Mouse (Mus musculus) 3134 (cell line): Measurements from ENCODE around the gene Ccdc169.
A peak's percentile ranks its signal among the peaks of the same experiment; 100 is the strongest.
"Not testable (repeated sequence)": the region's sequence is repeated elsewhere in the genome, so short reads cannot be mapped to it uniquely, and the experiment has no call there.

Experiments
- DNase-seq: peaks from one replicate; pipeline ENCODE4 v3.0.0-alpha.2; 2011; ENCODE audit warnings: low spot score; ENCODE audit not compliant: insufficient read length; ENCODE audit errors: extremely low read depth

Gene Ccdc169

DNA sequence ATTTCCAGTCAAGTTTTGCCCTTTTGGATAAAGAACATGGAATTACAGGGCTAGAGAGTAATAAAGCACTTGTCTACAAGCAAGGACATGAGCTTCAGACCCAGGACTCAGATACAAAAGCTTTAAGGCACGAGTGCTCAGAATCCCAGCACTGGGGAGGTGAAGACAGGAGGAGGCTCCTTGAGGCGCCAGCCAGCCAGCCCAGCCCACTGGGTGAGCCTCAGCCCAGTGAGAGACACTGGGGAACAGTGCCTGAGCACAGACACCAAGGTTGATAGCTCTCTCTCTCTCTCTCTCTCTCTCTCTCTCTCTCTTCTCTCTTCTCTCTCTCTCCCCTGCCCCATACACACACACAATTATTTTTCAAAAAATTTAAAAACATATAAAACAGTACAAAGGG lies 56.2 kb downstream of the Ccdc169 start:
- no peak for DNase-seq

DNA sequence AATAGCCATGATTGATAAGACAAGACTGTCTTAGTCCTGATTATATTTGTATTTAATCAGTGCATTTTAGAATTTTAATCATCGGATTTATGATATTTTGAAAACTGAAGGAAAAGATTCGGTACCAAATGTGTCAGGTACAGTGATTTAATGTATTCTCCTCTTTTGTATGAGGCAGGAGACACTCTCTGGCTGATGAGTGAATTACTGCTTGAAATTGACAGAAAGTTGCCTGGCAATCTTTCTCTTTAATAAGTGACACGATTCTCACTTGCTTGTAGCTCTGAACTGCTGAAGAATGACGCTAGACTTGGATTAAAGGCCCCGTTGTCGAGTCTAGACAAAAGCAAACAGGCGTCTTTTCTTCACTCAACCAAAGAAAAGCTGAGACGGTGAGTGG lies 57.7 kb downstream of the Ccdc169 start:
- DNase-seq = no peak

DNA sequence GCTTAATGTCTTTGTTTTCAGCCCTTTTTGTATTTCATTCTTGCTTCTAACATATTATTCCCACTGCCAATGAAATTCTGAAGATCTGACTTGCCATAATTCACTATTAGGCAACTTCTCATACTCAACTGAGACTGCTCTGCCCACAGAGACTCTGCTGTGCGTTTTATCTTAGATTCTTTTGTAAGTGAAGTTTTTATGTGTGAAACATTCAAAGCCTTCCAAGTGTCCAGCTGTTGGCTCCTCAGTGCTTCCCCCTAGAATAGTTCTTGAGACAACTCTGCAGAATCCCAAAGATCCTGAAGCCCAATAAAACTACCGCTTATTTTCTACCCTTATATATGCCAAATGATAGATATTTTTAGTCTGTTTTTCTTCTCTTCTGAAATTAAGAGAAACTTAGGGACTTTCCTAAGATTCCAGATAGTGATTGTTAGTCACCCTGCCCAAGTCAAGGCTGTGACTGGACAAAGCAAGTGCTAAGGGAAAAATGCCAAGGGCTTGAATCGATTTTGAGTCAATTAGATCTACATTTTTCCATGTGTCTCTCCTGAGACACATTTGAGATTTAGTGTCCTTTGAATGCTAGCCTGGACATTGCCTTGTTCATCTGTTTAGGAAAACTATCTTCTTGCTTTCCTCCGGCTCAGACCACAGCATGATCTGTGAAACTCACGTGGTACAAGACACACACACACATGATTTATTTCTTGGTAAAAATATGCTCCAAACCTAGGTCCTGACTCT lies 58.6 kb downstream of the Ccdc169 start:
- no peak for DNase-seq

DNA sequence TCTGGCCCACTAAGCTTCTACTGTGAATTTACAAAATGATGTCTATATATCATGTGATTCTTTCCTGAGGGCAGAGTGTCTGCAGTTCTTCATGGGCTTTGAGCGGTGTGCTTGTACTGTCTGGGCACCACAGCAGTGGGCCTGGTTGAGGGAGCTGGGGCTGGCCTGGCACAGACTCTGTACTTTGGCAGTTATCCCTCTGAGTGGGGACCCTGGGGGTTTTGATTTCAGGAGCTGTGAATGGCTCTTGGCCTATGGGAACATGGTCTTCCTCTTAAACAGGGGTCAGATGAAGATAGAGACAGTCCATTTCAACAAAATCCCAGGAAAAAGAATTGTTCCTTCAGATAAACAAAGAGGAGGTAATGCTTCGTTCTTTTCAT lies 59.2 kb downstream of the Ccdc169 start:
- no peak for DNase-seq

DNA sequence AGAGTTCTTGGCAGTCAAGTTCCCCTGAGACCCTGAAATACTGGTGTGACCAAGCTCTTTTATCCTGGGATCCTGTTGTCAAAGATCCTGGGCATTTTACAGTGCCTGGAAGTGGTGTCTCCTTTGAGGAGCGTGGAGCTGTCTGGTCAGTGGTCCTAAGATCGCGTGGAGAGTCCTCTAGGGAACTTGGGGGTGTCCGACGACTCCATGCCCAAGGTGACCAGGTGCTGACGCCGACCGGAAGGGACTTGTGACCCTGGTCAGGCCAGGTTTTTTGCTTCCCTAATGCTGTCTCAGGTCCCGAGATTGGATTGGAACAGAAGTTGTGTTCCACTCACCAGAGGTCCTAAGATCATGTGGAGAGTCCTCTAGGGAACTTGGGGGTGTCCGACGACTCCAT lies 66.5 kb downstream of the Ccdc169 start:
- DNase-seq = not testable (repeated sequence)

DNA sequence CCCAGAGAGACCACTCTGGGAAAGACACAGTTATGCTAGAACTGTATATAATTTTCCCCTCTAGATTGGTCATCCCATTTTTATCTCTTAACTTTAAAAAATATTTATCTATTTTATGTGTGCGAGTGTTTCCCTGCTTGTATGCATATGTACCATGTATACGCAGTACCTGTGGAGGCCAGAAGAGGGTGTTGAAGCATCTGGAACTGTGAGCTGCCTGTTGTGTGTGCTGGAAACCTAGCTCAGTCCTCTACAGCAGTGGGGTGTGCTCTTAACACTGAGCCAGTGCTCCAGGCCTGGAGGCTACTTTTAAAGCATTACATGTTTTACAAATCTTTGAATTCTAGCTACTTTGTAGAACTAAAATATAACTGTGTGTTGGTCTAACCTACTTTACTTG lies 69.3 kb downstream of the Ccdc169 start:
- no peak for DNase-seq

DNA sequence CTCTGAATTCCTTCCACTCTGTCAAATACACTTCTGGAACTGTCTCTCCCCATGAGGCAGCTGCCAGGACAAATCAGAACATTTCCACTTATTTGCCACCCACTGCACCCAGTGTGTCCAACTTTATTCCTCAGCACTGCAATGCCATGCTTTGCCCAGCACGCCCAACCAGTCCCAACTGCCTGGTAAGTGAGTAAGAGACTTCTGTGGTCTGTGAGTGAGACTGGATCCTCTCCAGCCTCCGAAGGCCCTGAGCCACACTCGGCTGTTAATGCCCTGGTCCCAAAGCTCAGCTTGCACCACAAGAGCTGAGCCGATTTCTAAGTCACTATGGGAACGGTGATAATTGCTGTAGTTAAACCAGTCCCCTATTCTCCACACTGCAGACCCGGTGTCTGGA lies 70.5 kb downstream of the Ccdc169 start:
- peak; percentile 64 for DNase-seq

DNA sequence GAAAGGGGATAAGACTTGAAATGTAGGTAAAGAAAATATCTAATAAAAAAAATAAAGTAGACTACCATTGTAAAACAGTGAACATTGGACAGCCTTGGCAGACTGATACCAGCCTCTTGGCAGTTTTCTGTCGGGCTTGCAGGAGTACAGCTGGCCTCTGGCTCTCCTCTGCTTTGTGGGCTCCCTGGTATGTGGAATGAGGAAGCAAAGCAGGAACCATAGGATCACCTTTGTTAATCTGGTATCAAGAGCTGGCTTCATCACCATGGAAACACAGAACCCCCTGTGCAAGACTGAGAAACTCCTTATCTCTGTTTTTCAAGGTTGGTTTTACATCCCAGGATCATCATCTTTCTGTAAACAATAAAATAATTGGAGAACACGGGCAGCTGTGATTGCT lies 75.1 kb downstream of the Ccdc169 start:
- DNase-seq = no peak

DNA sequence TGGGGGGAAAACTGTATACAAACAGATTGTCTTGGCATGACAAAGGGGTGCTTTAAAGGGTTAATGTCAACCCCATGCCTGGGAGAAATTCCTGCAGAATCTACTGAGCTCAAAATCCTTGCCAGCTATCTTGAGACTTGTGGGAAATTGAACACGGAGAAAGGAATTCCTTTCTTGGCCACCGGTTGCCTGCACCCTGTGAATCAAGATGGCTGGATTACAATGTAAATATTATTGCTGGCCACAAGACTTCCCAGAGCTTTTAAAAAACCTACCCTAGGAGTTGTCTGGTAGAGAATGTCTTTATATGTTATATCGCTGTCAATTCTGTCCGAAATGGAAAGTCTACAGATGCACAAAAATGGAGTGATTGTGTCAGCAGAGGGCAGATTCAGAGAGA lies 76.6 kb downstream of the Ccdc169 start:
- DNase-seq = peak; percentile 45

DNA sequence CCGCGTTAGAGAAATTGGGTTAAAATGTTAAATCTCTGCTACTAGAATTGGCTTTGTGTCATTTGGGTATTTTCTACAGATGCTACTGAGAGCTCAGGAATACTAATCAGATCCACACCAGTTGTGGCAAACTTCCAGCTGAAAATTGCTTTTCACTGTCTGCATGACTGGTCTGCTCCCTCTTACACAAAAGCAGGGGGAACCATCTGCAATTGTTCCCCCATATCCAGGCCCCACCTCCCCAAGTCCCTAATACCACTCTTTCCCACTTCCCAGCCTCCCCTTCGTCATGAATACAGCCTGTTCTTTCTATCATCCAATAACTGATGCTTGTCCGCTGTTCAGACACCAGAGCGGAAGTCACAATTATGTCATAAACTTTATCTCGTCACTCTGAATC lies 77.3 kb downstream of the Ccdc169 start:
- DNase-seq = no peak

DNA sequence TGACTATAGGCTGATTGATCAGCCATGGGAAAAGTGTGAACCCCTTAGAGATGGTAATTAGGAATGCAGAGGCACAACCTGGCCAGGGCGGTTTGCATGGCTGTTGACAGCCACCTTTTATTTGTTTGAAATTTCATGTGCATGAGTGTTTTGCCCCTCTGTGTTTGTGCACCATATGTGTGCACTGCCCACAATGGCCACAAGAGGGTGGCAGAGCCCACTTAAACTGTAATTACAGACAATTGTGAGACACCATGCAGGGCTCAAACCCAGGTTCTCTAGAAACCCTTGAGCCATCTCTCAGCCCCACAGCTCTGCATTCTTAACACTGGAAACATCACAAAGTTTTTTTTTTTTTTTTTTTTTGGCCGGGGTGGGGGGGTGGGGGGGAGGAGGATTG lies 85.4 kb downstream of the Ccdc169 start:
- DNase-seq = no peak
